Mouse (Mus musculus) layer of hippocampus, adult 11-12 months (tissue): Measurements from ENCODE around the gene Acta1.

Experiments
- DNase-seq: peaks from one replicate; pipeline ENCODE4 v3.0.0; 2022; ENCODE audit warnings: low spot score

The Acta1 gene

GRCm38 (mm10) chr8:123844341-123844740, 50.2 kb downstream of the Acta1 start:
- no peak for DNase-seq

- no peak for DNase-seq
Observed at GRCm38 (mm10) chr8:123842086-123842485, 52.5 kb downstream of the Acta1 start.
